Mouse (Mus musculus): ENCODE measurements around the gene Endou. TPM values are rescaled to one million over a fixed set of nuclear protein-coding genes. Genes with fewer than 3 reads are reported as not detected.

The Endou gene
- polyA plus RNA-seq, 1 experiment, result 18.9 TPM

DNA sequence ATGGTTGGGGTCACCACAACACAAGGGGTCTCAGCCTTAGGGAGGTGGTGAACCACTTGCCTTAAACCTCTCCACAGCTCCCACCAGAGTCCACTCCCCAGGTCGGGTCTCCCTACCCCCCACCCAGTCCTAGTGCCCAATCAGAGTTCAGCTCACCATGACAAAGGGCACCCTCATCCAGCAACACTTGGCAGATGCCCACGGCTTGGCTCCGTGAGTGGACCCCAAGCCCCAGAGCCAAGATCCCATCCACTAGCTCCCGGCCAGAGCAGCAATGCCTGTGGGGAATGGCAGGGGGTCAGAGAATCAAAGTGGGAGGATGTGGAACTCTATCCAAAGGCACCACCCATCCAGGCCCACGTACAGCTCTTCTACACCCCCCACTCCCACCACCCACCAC lies 29.8 kb upstream of the Endou start:
- TF ChIP-seq CTCF (IDR thresholded peaks at IDR 0.05; ENCODE audit: insufficient read depth, low read length), result no peak
- no peak for TF ChIP-seq POLR2A (IDR thresholded peaks at IDR 0.05; ENCODE audit: borderline replicate concordance, extremely low read depth, low read depth, low read length)
- H3K4me3 ChIP-seq (replicated peaks; ENCODE audit: extremely low read depth, low read depth, low read length), result no peak overlapping the region
- H3K4me1 ChIP-seq (ENCODE audit: control insufficient read depth, insufficient read depth, low read length), result peaks cover 23% of the 10 kb centered on the region
- 56% methylated on average over 5 of the region's 5 CpGs for WGBS
- DNase-seq, result no peak

DNA sequence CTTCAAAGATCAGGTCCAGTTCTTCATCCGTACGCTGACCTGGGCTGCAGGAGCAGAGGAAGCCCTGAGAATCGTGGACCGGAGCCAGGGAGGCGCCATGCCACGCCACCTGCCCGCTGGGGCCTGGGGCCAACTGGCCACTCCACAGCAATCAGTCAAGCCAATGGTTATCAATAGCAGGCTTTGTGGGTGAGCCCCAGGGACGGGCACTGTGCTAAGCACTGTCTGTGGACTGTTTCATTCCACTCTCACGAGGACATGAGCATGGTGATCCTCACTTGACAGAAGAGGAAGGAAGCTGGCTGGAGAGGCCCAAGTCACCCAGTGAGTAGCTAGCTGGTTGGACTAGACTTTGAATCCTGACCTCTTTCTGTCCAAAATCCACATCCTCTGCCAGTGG lies 28.9 kb upstream of the Endou start:
- TF ChIP-seq POLR2A (IDR thresholded peaks at IDR 0.05; ENCODE audit: borderline replicate concordance, extremely low read depth, low read depth, low read length) (no peak), CTCF (IDR thresholded peaks at IDR 0.05; ENCODE audit: insufficient read depth, low read length) (no peak)
- Histone ChIP-seq H3K4me3 (replicated peaks; ENCODE audit: extremely low read depth, low read depth, low read length) (no peak overlapping the region), H3K4me1 (ENCODE audit: control insufficient read depth, insufficient read depth, low read length) (peaks cover 21% of the 10 kb centered on the region)
- DNase-seq, result no peak
- WGBS, result 72% methylated on average over 9 of the region's 9 CpGs

DNA sequence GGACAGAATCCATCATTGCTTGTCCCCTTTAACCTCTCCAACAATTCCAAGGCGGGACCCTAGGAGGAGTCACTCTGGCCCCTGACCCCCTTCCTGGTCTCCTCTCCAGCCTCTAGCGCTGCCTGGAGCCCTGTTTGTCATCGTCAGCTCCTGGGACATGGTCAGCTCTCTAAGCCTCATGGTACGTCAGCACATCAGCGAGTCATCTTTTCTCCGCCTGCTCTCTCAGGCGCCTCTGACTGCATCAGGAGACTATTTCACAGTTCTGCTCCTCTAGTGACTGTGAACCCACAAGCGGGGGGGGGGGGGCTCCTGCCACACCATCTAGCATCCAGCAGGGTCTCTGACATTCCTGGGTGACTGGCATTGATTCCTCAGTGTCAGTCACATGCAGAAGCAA lies 24.2 kb upstream of the Endou start:
- TF ChIP-seq CTCF (IDR thresholded peaks at IDR 0.05; ENCODE audit: insufficient read depth, low read length) (no peak), POLR2A (IDR thresholded peaks at IDR 0.05; ENCODE audit: borderline replicate concordance, extremely low read depth, low read depth, low read length) (no peak)
- Histone ChIP-seq H3K4me3 (replicated peaks; ENCODE audit: extremely low read depth, low read depth, low read length) (no peak overlapping the region), H3K4me1 (ENCODE audit: control insufficient read depth, insufficient read depth, low read length) (peaks cover 6% of the 10 kb centered on the region)
- no peak for DNase-seq
- WGBS, result 75% methylated on average over 8 of the region's 8 CpGs

DNA sequence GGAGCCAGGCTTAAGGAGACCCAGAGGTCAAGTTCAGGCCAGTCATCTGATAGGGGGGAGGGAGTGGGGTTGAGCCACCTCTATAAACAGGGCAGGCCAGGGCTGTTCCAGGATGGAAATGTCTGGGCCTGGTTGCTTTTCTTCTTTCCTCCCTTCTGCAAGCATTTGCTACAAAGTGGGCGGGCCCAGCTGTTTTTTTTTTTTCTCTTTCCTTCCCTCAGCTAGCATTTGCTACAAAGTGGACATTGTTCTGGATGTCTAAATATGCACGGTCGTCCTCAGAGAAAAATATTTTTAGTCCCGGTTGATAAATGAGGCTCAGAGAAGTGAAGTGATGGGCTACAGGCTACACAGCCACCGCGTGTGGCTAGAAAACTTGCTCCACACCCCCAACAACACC lies 23.3 kb upstream of the Endou start:
- TF ChIP-seq POLR2A (IDR thresholded peaks at IDR 0.05; ENCODE audit: borderline replicate concordance, extremely low read depth, low read depth, low read length) (no peak), CTCF (IDR thresholded peaks at IDR 0.05; ENCODE audit: insufficient read depth, low read length) (no peak)
- 44% methylated on average over 6 of the region's 6 CpGs for WGBS

DNA sequence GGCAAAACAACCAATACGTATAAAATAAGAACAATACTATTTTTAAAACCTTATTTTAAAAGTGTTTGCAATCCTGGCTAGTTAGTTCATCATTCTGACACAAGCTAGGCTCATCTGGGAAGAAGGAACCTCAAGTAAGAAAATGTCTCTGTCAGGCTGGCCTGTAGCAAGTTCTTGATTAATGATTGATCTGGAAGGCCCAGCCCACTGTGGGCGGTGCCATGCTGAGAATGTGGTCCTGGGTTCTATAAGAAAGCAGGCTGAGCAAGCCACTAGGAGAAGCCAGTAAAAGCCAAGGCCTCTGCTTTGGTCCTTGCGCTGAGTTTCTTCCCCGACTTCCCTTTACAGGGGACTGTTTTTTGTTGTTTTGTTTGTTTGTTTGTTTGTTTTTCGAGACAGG lies 21.4 kb upstream of the Endou start:
- H3K4me3 ChIP-seq (replicated peaks; ENCODE audit: extremely low read depth, low read depth, low read length), result no peak overlapping the region
- H3K4me1 ChIP-seq (ENCODE audit: control insufficient read depth, insufficient read depth, low read length), result peaks cover 7% of the 10 kb centered on the region
- TF ChIP-seq CTCF (IDR thresholded peaks at IDR 0.05; ENCODE audit: insufficient read depth, low read length), result no peak
- no peak for TF ChIP-seq POLR2A (IDR thresholded peaks at IDR 0.05; ENCODE audit: borderline replicate concordance, extremely low read depth, low read depth, low read length)
- WGBS, result 82% methylated on average over 5 of the region's 5 CpGs
- no peak for DNase-seq

More for the DNA sequence above, 23.3 kb upstream of the Endou start:
- Histone ChIP-seq H3K4me3 (replicated peaks; ENCODE audit: extremely low read depth, low read depth, low read length) (no peak overlapping the region), H3K4me1 (ENCODE audit: control insufficient read depth, insufficient read depth, low read length) (peaks cover 7% of the 10 kb centered on the region)
- DNase-seq, result no peak

DNA sequence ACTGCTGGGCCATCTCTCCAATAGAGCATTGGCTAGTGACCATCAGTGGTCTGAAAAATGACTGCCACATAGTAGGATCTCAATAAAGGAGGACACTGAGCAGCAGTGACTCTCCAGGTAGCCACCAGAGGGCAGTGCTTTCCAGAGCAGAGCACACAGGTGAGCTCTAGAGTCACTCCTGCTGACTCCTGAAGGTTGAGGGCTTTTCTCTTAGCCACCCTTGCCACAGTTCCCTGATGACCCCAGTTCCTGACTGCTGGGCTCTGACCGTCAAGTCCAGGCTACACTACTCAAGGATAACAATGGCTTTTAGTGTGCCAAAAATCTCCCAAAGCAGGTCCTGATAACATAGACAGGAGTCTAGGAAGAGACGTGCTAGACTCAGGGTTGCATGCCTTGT lies 20.5 kb upstream of the Endou start:
- WGBS, result 61% methylated on average over 2 of the region's 2 CpGs
- Histone ChIP-seq H3K4me3 (replicated peaks; ENCODE audit: extremely low read depth, low read depth, low read length) (no peak overlapping the region), H3K4me1 (ENCODE audit: control insufficient read depth, insufficient read depth, low read length) (peaks cover 7% of the 10 kb centered on the region)
- no peak for DNase-seq
- TF ChIP-seq POLR2A (IDR thresholded peaks at IDR 0.05; ENCODE audit: borderline replicate concordance, extremely low read depth, low read depth, low read length) (no peak), CTCF (IDR thresholded peaks at IDR 0.05; ENCODE audit: insufficient read depth, low read length) (peak; percentile 69)

DNA sequence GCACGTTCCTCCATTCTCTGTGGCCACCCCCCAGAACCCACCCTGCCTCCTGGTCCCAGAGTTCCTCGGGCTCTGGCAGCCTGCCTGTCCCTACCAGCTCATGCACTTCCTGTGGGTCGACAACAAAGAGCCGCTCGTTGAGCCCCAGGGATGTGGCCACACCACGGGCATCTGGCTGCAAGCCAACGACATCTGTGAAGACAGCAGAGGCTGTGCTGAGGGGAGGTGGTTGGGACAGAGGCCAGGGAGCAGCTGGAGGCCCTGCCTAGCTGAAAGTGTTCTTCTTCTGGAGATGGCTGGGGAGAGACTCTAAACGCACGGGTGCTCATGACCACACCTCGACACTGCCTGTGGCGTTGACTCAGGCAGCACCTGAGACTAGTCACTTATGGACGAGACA lies 19.6 kb upstream of the Endou start:
- no peak overlapping the region for H3K4me3 ChIP-seq (replicated peaks; ENCODE audit: extremely low read depth, low read depth, low read length)
- TF ChIP-seq CTCF (IDR thresholded peaks at IDR 0.05; ENCODE audit: insufficient read depth, low read length) (no peak), POLR2A (IDR thresholded peaks at IDR 0.05; ENCODE audit: borderline replicate concordance, extremely low read depth, low read depth, low read length) (no peak)
- WGBS, result 8% methylated on average over 12 of the region's 12 CpGs
- peaks cover 7% of the 10 kb centered on the region for H3K4me1 ChIP-seq (ENCODE audit: control insufficient read depth, insufficient read depth, low read length)
- peak; percentile 54 for DNase-seq

DNA sequence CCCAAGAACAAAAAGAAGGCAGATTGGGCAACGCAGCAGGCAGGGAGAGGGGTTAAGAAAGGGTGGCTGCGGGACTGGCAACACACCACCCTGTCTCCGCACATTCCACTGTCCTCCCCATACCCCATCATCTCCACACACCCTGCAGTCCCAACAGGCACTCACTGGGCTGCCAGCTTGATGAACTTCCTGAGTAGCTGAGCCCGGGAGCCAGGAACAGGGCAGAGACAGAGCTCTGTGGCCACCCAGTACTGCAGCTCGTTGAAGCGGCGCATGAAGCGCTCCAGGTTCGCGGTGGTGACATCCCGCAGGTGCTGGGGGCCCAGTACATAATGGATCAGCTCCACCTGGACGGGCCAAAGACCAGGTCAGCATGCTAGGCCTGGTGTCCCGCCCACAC lies 18.7 kb upstream of the Endou start:
- H3K4me3 ChIP-seq (replicated peaks; ENCODE audit: extremely low read depth, low read depth, low read length), result no peak overlapping the region
- peaks cover 7% of the 10 kb centered on the region for H3K4me1 ChIP-seq (ENCODE audit: control insufficient read depth, insufficient read depth, low read length)
- 76% methylated on average over 13 of the region's 13 CpGs for WGBS
- DNase-seq, result no peak
- TF ChIP-seq POLR2A (IDR thresholded peaks at IDR 0.05; ENCODE audit: borderline replicate concordance, extremely low read depth, low read depth, low read length), result no peak

DNA sequence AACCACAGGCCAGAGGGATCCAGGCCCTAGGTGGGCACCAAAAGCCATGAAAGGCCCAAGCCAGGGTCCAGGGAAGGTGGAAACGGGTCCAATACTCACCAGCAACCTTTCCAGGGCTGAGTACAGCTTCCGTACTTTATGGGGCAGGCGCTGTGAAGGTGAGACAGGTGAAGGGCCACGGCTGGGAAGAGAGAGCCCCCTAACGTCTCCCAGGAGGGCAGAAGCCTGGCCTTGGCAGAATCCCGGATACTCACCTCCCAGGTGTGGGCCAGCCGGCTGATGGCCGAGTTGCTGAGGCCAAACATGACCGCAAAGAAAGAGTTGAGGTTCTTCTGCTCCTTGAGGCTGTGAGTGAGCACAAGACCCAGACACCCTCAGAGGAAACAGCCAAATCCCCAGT lies 18.3 kb upstream of the Endou start:
- TF ChIP-seq POLR2A (IDR thresholded peaks at IDR 0.05; ENCODE audit: borderline replicate concordance, extremely low read depth, low read depth, low read length), result no peak
- TF ChIP-seq CTCF (IDR thresholded peaks at IDR 0.05; ENCODE audit: insufficient read depth, low read length), result no peak
- 90% methylated on average over 9 of the region's 9 CpGs for WGBS
- DNase-seq, result no peak
- Histone ChIP-seq H3K4me1 (ENCODE audit: control insufficient read depth, insufficient read depth, low read length) (peaks cover 7% of the 10 kb centered on the region), H3K4me3 (replicated peaks; ENCODE audit: extremely low read depth, low read depth, low read length) (no peak overlapping the region)

DNA sequence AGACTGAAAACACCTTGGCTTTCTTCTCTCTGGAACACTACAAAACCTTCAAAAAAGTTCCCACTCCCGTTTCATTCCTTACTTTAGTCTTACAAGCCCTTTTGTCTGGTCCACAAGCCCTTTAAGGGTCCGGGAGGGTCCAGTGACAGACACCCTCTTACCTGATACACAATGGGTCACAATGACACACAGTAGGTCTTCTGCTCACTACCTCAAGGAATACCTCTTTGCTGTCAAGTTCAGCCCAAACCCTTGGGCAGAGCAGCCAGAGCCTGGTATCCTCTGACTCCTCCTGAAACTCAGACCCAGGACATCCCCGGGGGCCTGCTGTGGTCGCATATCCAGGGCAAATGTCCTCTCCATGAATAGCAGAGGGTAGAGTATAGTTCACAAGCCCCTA lies 17.8 kb upstream of the Endou start:
- WGBS, result 91% methylated on average over 4 of the region's 4 CpGs
- TF ChIP-seq POLR2A (IDR thresholded peaks at IDR 0.05; ENCODE audit: borderline replicate concordance, extremely low read depth, low read depth, low read length) (no peak), CTCF (IDR thresholded peaks at IDR 0.05; ENCODE audit: insufficient read depth, low read length) (no peak)
- no peak for DNase-seq
- Histone ChIP-seq H3K4me1 (ENCODE audit: control insufficient read depth, insufficient read depth, low read length) (peaks cover 7% of the 10 kb centered on the region), H3K4me3 (replicated peaks; ENCODE audit: extremely low read depth, low read depth, low read length) (no peak overlapping the region)

DNA sequence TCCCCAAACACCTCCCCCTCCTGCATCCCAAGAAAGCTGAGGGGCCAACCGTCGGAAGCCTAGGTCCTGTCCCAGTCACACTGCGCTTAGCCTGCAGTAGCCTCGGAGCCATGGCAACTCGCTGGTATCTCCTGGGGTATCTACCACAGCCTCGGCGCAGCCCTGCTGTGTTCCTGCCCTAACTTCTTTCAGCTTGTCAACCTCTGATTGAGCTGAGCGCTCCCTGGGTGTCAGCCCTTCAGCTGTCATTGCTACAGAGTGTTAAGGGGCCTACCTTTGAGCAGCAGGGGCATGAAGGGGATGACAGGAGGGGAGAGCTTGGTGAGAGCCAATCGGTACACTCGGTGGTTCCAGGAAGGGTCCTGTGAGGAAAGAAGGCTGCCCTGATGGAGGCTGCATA lies 17.2 kb upstream of the Endou start:
- WGBS, result 70% methylated on average over 10 of the region's 10 CpGs
- no peak for DNase-seq
- Histone ChIP-seq H3K4me1 (ENCODE audit: control insufficient read depth, insufficient read depth, low read length) (peaks cover 7% of the 10 kb centered on the region), H3K4me3 (replicated peaks; ENCODE audit: extremely low read depth, low read depth, low read length) (no peak overlapping the region)
- TF ChIP-seq POLR2A (IDR thresholded peaks at IDR 0.05; ENCODE audit: borderline replicate concordance, extremely low read depth, low read depth, low read length) (no peak), CTCF (IDR thresholded peaks at IDR 0.05; ENCODE audit: insufficient read depth, low read length) (no peak)
